Mouse (Mus musculus) right cerebral cortex, adult 2 months (tissue): ENCODE results near the gene Neurod1.
A peak's percentile ranks its signal among the peaks of the same experiment; 100 is the strongest.

Experiments used
- DNase-seq, 2 experiments: peaks; one replicate each; pipeline ENCODE4 v3.0.0; 2021 to 2022; ENCODE audit warnings: low spot score in 2 of 2

Neurod1 gene

GRCm38 (mm10) chr2:79456575-79457349, at the start of gene Neurod1, which contains the start of gene Cerkl:
Gene Neurod1 (minus strand): TSS chr2:79456751.
Gene Cerkl (minus strand): TSS chr2:79456785.
- DNase-seq = peak; percentile 69 to 75

DNA sequence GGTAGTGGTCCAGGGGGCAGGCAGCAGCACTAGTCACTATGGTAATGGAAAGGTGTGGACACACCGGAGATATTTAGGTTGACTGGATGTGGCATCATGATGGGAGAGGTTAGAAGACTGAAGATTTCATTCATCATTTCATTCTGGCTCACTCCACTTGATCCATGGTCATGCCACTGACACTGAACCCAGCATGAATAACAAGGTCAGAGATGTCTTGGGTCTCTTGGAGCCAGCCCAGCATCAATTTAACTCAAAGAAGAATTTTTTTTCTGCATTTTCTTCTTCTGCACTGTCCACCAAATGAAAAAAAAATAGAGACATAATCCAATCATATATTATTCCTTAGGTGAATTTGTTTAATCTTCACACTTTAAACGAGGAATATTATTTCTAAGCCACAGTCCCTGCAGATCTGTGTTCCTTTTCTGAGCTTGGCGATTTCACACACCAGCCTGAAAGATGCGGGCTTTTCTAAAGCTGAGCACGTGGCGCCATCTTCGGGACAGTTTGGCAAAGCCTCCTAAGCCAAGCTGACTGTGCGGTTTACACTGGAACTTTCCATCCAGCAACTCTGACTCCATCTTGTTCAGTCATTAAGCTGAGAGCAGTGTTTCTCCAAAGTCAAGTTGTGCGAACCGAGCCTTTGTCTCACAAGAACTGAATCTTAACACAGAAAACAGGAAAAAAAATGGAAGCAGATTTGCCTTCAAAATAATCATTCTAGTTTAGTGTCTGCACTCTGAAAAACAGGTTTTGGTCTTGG, 42.6 kb upstream of the Neurod1 start:
- DNase-seq = peak; percentile 88

DNA sequence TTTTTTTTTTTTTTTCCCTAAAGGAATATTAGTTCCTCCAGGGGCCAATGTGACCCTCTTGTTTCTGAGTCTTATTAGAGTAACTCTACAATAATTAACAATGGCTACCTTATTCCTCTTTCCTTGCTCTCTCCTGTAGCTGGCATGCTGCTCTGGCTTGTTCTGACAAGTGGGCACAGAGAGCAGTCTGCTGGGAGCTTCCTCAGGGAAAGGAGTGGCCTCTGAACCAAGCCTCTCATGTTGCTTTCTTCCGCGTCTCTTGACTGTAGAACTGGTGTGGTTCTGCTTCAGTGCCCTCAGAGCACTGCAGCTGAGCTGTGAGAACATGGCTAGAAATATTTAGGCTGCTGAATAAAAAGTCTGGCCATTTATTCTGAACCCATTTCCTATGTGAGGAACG, 28.6 kb upstream of the Neurod1 start:
- no peak for DNase-seq

- DNase-seq = no peak
Observed at GRCm38 (mm10) chr2:79482511-79482910, 26.0 kb upstream of the Neurod1 start.

DNA sequence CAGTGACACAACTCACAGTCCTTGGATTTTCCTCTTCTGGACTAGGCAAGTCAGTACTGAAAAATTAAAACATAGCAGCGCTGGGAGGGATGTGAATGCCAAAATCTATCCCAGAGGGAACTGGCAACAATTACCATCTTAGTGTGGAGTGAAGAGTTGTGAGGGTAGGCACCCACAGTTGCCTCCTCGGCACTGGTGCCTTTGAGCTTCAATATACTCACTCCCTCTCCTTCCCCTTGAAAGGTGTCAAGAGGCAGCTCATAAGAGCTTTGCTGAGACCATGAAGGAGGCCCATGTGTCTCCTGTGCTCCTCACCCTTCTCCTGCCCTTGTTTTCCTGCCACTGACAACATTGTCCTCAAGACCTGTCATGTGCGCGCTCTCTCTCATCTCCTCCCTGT, 5.9 kb upstream of the Neurod1 start:
- no peak for DNase-seq

DNA sequence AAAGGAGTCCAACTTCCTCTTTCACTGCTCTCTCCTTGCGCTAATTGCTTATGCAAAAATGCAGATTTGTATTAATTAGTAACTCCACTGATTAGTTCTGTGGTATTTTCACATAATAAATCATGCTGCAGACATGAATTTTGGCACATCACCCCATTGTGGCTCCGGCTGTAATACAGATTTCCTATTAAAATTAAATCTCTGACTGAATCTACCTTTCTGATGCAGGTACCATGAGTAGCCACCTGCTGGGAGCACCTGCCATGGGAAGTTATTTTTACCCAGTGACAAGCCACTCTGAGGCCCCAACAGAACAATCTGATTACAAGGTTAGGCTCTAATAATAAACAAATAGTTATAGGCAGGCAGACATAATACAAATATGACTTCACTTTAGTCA, 5.3 kb upstream of the Neurod1 start:
- DNase-seq = no peak

DNA sequence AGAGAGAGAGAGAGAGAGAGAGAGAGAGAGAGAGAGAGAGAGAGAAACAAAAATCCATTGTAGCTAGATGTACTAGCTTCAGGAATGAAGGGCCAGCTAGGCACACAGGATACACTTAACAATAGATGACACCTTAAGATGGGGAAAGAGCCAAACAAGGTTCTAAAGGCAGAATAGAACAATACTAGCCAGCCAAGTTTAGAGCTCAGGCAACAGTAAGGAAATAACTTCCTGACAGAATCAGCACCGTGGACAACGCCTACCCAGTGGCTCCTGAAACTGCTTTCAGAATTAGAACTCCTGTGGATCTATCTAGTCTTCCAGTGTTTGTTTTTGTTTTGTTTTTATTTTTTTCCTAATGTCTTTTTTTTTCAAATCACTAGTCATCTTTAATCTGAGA, 4.0 kb upstream of the Neurod1 start:
- no peak for DNase-seq

GRCm38 (mm10) chr2:79460107-79460506, 3.6 kb upstream of the Neurod1 start:
- DNase-seq = peak; percentile 7 to 19

DNA sequence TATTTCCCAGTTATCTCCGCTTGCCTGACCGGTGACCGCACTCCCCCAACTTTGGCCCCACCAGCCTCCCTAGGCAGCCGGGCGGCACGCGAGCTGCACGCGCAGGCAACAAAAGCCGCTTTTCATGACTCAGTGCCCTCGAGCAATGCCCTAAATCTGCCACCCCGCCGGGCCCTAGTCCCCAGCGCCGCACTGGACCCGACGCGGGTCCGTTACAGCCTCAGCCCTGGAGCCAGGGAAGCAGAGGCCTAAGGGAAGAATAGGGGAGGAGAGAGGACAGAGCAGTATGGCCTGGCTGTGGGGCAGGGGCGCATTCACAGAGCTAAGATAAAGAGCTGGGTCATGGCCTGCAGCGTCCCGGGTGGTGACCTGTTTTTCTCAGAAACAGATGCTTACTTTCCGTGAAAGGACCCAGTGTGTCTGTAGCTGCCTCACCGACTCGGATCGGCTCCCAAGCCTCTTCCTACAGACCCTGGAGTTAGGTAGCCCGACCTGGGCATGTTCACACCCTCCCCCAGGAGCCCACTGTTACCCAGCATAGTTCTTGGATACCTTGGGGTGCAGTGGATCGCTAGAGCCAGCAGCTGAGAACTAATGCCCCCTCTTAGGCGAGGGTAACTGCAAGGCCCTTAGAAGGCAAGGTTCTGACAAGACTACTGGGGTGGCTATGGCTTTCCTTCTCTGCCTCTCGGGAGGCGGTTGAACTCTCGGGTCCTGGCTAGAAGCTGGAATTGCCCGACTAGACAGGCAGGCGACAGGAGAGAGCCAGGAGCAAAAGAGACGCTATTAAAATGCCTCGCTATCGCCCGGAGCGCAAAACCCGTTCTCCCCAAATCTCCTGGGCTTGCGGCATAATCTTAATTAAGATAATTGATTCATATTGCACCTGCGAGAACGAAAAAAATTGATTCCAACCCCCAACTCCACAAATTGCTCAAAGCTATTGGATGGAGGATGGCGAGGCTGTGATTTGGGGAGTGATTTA, 2.8 kb upstream of the Neurod1 start:
- DNase-seq = peak in 1 of 2 experiments; percentile 20

DNA sequence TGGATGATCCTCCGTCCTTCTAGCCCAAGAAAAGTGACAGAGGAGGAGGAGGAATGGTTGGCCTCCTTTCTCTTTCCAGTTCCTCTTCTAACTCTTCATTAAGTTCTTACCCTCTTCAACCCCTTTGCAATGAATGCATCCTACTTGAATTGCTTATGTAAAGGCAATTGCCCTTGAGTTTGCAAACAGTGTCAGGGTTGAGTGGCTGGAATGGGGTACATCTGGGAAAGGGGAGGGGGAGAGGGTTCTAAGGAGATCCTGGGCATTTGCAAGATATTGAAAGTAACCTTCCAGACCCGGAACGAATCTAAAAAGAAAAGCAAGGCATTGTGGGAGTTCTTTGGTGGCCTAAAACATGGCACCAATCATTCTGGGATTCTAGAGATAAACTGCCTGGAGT, 1.4 kb upstream of the Neurod1 start:
- DNase-seq = no peak

DNA sequence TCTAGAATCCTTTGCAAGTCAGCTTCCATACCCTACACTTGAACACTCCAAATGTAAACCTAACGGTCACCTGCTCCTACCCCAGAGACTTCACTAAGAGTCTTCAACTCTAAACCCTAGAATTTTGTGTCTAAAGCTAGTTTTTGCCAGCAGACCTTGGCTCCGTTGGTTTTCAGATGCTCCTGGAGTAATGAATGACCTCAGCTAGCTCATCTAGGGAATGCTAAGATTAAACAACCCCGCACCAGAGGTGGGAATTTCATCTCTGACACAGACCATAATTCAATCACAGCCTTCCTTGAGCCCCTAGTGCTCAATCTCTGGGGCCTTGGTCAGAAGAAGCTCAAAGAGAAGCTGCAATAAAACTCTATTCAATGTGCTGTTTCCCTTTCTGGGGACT, 883 bp upstream of the Neurod1 start:
- peak in 1 of 2 experiments; percentile 9 for DNase-seq

DNA sequence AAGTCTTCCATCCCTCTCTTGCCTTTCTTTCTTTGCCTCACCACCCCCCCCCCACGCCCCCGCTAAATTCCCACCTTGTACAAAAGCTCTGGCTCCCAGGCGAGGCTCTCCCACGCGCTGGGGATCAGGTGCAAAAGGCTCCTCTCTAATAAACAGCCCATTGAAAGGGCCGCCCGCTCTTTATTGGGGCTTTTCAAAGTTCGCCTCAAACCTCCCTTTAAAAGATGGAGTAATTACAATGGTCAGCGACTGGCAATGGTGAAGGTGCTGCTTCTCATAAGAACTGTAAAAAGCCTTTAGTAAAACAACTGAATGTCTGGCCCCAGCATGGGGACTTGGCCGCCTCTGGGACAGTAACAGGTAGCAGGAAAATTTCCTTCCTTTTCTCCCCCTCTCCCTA, 905 bp downstream of the Neurod1 start:
- peak; percentile 24 to 48 for DNase-seq

DNA sequence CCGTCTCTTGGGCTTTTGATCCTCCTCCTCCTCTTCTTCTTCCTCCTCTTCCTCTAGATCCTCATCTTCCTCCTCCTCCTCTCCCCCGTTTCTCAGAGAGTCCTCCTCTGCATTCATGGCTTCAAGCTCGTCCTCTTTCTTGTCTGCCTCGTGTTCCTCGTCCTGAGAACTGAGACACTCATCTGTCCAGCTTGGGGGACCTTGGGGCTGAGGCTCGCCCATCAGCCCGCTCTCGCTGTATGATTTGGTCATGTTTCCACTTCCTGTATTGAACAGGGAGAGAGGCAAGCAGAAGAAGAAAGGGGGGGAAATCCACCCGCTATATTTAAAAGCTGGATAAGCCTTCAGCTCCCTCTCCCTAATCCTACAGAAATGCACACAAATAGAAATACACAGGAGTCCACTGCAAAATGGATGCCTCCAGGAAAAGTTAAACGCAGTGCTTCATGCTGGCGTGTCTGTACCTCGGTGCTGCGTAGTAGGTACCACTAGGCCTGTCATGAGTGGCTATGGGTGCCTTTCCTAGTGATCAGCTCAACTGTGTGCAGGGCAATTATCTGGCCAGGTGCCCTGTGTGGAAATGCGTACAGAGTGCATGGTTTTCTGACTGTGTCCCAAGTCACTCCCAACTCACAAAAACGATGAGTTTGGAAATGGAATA, 1.6 kb downstream of the Neurod1 start:
- peak; percentile 33 to 45 for DNase-seq

DNA sequence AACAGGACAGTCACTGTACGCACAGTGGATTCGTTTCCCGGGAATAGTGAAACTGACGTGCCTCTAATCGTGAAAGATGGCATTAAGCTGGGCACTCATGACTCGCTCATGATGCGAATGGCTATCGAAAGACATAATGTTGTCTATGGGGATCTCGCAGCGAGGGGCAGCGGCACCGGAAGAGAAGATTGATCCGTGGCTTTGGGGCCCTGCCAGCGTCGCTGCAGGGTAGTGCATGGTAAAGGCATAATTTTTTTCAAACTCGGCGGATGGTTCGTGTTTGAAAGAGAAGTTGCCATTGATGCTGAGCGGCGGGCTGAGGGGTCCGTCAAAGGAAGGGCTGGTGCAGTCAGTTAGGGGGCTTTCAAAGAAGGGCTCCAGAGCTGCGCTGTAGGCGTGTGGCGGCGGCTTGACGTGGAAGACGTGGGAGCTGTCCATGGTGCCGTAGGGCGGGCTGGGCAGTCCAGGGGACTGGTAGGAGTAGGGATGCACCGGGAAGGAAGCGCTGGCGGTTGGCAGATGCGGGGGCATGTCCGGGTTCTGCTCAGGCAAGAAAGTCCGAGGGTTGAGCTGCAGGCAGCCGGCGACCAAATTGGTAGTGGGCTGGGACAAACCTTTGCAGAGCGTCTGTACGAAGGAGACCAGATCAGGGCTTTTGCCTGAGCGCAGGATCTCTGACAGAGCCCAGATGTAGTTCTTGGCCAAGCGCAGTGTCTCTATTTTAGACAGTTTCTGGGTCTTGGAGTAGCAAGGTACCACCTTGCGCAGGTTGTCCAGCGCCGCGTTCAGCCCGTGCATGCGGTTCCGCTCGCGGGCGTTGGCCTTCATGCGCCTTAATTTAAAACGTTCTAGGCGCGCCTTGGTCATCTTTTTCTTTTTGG, 2.4 kb downstream of the Neurod1 start:
- peak; percentile 58 to 64 for DNase-seq

DNA sequence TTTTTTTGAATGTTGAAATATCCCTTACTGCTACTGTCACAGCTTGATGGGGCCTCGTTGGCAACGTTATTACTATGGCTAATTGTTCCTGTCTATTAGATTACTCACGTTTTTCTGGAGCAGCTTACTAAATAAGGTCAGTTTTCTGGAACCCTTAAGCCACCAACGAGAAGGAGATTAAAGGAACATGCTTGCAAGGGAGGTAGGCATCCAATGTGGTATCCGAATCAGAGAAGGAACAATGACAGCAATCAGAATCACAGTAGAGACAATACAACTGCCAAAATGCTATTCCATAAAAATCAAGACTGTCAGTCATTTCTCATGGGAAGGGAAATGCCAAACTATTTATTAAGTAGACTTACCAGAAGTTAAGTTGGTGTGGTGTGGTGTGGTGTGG, 5.1 kb downstream of the Neurod1 start:
- no peak for DNase-seq

- no peak for DNase-seq
Observed at GRCm38 (mm10) chr2:79450684-79451394, 5.7 kb downstream of the Neurod1 start.

DNA sequence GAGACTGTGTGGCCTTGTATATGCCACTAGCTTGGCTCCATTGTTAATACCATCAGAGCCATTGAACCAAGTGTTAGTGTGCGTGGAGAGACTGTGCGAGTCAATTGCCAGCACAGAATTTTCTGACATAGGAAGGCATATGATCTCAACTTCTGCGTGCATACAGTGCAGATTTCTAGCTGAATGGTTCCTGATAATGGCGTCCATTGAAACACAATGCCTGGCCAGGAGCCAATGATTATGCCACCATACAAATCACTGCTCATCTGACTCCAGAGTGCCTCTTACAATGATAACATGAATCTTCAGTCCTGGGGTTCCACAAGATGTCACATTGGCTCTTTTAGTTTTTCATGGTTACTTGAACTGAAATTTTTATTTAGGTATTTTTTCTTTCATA, 7.2 kb downstream of the Neurod1 start:
- no peak for DNase-seq

- no peak for DNase-seq
Observed at GRCm38 (mm10) chr2:79447198-79447597, 9.4 kb downstream of the Neurod1 start.

DNA sequence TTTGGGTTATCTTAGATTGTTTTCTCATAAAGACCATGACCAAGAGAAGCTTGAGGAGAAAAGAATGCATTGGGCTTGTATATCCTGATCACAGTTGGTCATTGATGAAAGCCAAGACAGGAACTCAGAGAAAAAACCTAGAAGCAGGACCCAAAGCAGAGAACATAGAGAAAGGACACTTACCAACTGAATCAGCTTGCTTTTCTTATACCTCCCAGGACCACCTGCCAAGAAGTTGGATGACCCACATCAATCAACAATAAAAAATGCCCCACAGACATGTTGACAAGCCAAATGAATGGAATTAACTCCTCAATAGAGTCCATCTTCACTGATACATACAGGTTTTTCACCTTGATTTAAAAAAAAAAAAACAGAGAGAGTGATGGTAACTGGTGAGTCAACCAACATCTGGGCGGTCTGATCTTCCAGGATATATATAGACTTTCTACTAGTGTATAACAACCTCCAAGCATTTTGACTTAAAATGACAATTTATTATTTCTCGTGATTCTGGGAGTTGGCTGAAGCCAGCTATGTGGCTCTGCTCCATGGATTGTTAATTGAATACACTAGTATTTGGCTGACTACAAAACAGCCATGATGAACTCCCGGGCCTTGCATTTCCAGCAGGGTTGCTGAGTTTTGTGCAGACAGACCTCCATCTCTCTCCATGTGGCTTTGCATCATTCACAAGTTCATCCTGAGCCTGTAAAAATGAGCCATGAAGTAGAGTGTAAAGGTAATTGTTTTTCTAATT, 12.5 kb downstream of the Neurod1 start:
- DNase-seq = no peak
